Comparison of ENCODE assay signal across 9 mouse cellular contexts in the genomic region with DNA sequence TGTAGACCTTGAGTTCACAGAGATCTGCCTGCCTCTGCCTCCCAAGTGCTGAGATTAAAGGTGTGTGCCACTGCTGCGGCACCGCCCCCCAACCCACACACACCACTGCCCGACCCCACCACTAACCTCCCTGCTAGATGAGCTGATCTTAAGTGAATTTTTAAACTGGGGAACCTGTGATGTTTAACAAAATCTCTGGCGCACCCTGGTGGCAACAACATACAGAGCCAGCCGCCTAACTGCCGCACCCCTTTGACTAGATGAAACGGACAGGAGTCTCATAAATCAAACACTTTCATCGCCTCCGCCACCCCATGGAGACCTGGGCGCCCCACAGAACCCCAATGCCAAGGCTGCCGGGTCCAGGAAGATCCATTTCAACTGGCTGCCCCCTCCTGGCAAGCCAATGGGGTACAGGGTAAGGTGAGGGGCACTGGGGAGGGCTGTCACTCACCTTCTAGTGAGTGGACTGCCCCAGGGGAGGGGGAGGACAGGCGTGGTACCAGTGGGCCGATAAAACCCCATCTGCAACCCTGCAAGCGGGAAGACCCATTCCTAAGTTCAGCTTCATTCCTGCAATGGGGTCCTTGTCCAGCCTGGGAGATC. TPM values are rescaled to one million over a fixed set of nuclear protein-coding genes. Genes with fewer than 3 reads are reported as not detected.
DNase-seq lines count a peak whose midpoint lies in the region; ATAC-seq and TF ChIP-seq lines count a peak whose summit lies in the region.
"Had no signal": no experiment of that assay in that cellular context is flagged by ENCODE, and none has a peak within 500 bp of the region (broad histone marks: within the 10 kb centered on the region; RNA-seq: fewer than 3 reads in every experiment).

No protein-coding gene starts in this region.

- no peak for ATAC-seq in intestine, postnatal 0 days
- ATAC-seq in limb, embryonic 14.5 days (ENCODE audit: low FRiP score, low read depth) = peak; percentile 27; the same call in 1 of the 2 replicates

- no peaks in the 10 kb centered on the region for H3K9me3 ChIP-seq in intestine, postnatal 0 days (ENCODE audit: control insufficient read depth)
- H3K9me3 ChIP-seq in limb, embryonic 14.5 days (ENCODE audit: control insufficient read depth, low read length) = no peaks in the 10 kb centered on the region; the same call in 1 of the 2 replicates

- H3K36me3 ChIP-seq in intestine, postnatal 0 days (ENCODE audit: control insufficient read depth, insufficient read depth) = peaks cover 11% of the 10 kb centered on the region; the same call in 1 of the 2 replicates
- no peaks in the 10 kb centered on the region for H3K36me3 ChIP-seq in limb, embryonic 14.5 days (ENCODE audit: control insufficient read depth, insufficient read depth, low read length)
- no peaks in the 10 kb centered on the region for H3K36me3 ChIP-seq in myocyte (ENCODE audit: control insufficient read depth, insufficient read depth)

- H3K27ac ChIP-seq in cerebellum, adult 2 months (ENCODE audit: insufficient read depth, low read length) = no peak overlapping the region
- no peak overlapping the region for H3K27ac ChIP-seq in intestine, postnatal 0 days (ENCODE audit: low read depth, low read length)
- no peak overlapping the region for H3K27ac ChIP-seq in limb, embryonic 14.5 days (replicated peaks; ENCODE audit: low read depth, low read length)

- peak; percentile 77 for DNase-seq in urinary bladder, postnatal 14 days (ENCODE audit: low spot score)
- no peak for DNase-seq in urinary bladder, postnatal 4 days (ENCODE audit: low spot score in 2 of 2)
- peak; percentile 71 to 84 for DNase-seq in cerebellum, adult 2 months
- peak; percentile 67 to 74 for DNase-seq in frontal cortex, postnatal 25 days (ENCODE audit: low spot score in 2 of 2)
- DNase-seq in limb, embryonic 14.5 days (ENCODE audit: low spot score) = peak; percentile 72
- DNase-seq in thymus, postnatal 10 days (ENCODE audit: low spot score in 2 of 2) = peak; percentile 52 to 84

- no peaks in the 10 kb centered on the region for H3K79me2 ChIP-seq in myocyte (ENCODE audit: control insufficient read depth, insufficient read depth)

- no peak overlapping the region for H3K4me3 ChIP-seq in cerebellum, adult 2 months (replicated peaks; ENCODE audit: insufficient read depth, low read depth, low read length)
- H3K4me3 ChIP-seq in intestine, postnatal 0 days (ENCODE audit: low read depth, low read length) = no peak overlapping the region
- no peak overlapping the region for H3K4me3 ChIP-seq in limb, embryonic 14.5 days (replicated peaks; ENCODE audit: low read length)
- H3K4me3 ChIP-seq in myocyte = no peak overlapping the region
- H3K4me3 ChIP-seq: erythroblast, embryonic 14.5 days had no signal

- H3ac ChIP-seq in myocyte (ENCODE audit: control insufficient read depth, insufficient read length) = no peak overlapping the region

- WGBS in cerebellum, adult 2 months = 13% methylated on average over 14 of the region's 14 CpGs
- WGBS in intestine, postnatal 0 days = 17% methylated on average over 14 of the region's 14 CpGs
- WGBS in limb, embryonic 14.5 days = 14% methylated on average over 14 of the region's 14 CpGs

- H3K9ac ChIP-seq in intestine, postnatal 0 days (ENCODE audit: low read depth, low read length) = no peak overlapping the region
- H3K9ac ChIP-seq in limb, embryonic 14.5 days (ENCODE audit: low read depth, low read length, severe bottlenecking) = no peak overlapping the region

- no peak overlapping the region for H3K4me2 ChIP-seq in intestine, postnatal 0 days (replicated peaks; ENCODE audit: low read depth)
- no peak overlapping the region for H3K4me2 ChIP-seq in limb, embryonic 14.5 days (replicated peaks; ENCODE audit: low read depth, low read length, severe bottlenecking)
- peak overlapping the region; percentile 39 for H3K4me2 ChIP-seq in myocyte (ENCODE audit: low read depth)

- no peaks in the 10 kb centered on the region for H3K27me3 ChIP-seq in cerebellum, adult 2 months (ENCODE audit: control insufficient read depth, insufficient read depth, low read length)
- H3K27me3 ChIP-seq in intestine, postnatal 0 days (replicated peaks; ENCODE audit: control insufficient read depth, insufficient read depth, low read length) = no peaks in the 10 kb centered on the region
- H3K27me3 ChIP-seq in limb, embryonic 14.5 days (ENCODE audit: control insufficient read depth, insufficient read depth, low read length) = no peaks in the 10 kb centered on the region
- no peaks in the 10 kb centered on the region for H3K27me3 ChIP-seq in myocyte (ENCODE audit: control insufficient read depth, insufficient read depth, insufficient read length)

- peaks cover 10% of the 10 kb centered on the region; the same call in 1 of the 2 replicates for H3K4me1 ChIP-seq in cerebellum, adult 2 months (ENCODE audit: control insufficient read depth, insufficient read depth, low read length)
- H3K4me1 ChIP-seq in intestine, postnatal 0 days (replicated peaks; ENCODE audit: control insufficient read depth, insufficient read depth, low read length) = no peaks in the 10 kb centered on the region
- H3K4me1 ChIP-seq in limb, embryonic 14.5 days (ENCODE audit: control insufficient read depth, insufficient read depth, low read length) = no peaks in the 10 kb centered on the region

- TF ChIP-seq CTCF in cerebellum, adult 2 months (IDR thresholded peaks at IDR 0.05; ENCODE audit: borderline replicate concordance, insufficient read depth, low read depth, low read length) = peak; percentile 67
- peak; percentile 78 for TF ChIP-seq CTCF in intestine, postnatal 0 days (IDR thresholded peaks at IDR 0.05; ENCODE audit: low read depth)

- no peak for TF ChIP-seq POLR2A in cerebellum, adult 2 months (IDR thresholded peaks at IDR 0.05; ENCODE audit: borderline replicate concordance, insufficient read depth, low read length)
- no peak for TF ChIP-seq POLR2A in limb, embryonic 14.5 days (IDR thresholded peaks at IDR 0.05; ENCODE audit: borderline replicate concordance, extremely low read depth, insufficient read depth, insufficient read length)
- no peak for TF ChIP-seq POLR2A in myocyte (IDR thresholded peaks at IDR 0.05; ENCODE audit: insufficient read length, low read depth)

TF ChIP-seq in myocyte, 11 proteins besides CTCF, POLR2A, EP300 and RAD21:
- no peak for TF ChIP-seq E2F4 (IDR thresholded peaks at IDR 0.05; ENCODE audit: insufficient read depth)
- no peak for TF ChIP-seq MAX (IDR thresholded peaks at IDR 0.05; ENCODE audit: low read depth)
- no peak for TF ChIP-seq MYOD1 (IDR thresholded peaks at IDR 0.05; ENCODE audit: control insufficient read depth in 1 of 3, insufficient read length in 2 of 3, low read depth in 2 of 3)
- TF ChIP-seq POLR2AphosphoS2 (IDR thresholded peaks at IDR 0.05; ENCODE audit: insufficient read length, low read depth) = no peak
- TF ChIP-seq TCF3 (IDR thresholded peaks at IDR 0.05; ENCODE audit: insufficient read length, low read depth) = no peak
- TF ChIP-seq TCF12 (IDR thresholded peaks at IDR 0.05; ENCODE audit: insufficient read depth, poor library complexity, severe bottlenecking) = no peak
- TF ChIP-seq CEBPB (IDR thresholded peaks at IDR 0.05; ENCODE audit: insufficient read depth, poor library complexity, severe bottlenecking) = no peak
- TF ChIP-seq USF1 (IDR thresholded peaks at IDR 0.05; ENCODE audit: low read depth) = no peak
- TF ChIP-seq MYOG (IDR thresholded peaks at IDR 0.05; ENCODE audit: control insufficient read depth in 1 of 3, insufficient read depth in 1 of 3, insufficient read length in 2 of 3, low read depth in 2 of 3) = no peak
- no peak for TF ChIP-seq SRF (IDR thresholded peaks at IDR 0.05; ENCODE audit: control insufficient read depth, insufficient read length, low read depth)
- TF ChIP-seq REST (IDR thresholded peaks at IDR 0.05; ENCODE audit: insufficient read depth, insufficient read length) = no peak

RNA-seq across cellular contexts. Expression of a gene that starts 12.9 kb away (rescaled TPM):
- 14.8 and 15.1 TPM in 2 replicates for polyA plus RNA-seq in cerebellum, adult 2 months (2012; rRNA removed)
- polyA plus RNA-seq in intestine, postnatal 0 days (2015; fragmentation: Nextera tagmentation; extraction: Ambion mirVana) = 387 and 418 TPM in 2 replicates
- polyA plus RNA-seq in limb, embryonic 14.5 days (2012; rRNA removed) = 115 and 139 TPM in 2 replicates
- 162 and 164 TPM in 2 replicates for polyA plus RNA-seq in limb, embryonic 14.5 days (2014; fragmentation: Nextera tagmentation; extraction: Ambion mirVana)
- polyA plus RNA-seq in myocyte (2012; fragmentation: generic; extraction: Trizol) = 172 TPM

RNA-seq across cellular contexts. Expression of a gene that starts 25.1 kb away (rescaled TPM):
- 21.6 and 28.6 TPM in 2 replicates for polyA plus RNA-seq in cerebellum, adult 2 months (2012; rRNA removed)
- 16.6 and 17.8 TPM in 2 replicates for polyA plus RNA-seq in intestine, postnatal 0 days (2015; fragmentation: Nextera tagmentation; extraction: Ambion mirVana)
- polyA plus RNA-seq in limb, embryonic 14.5 days (2012; rRNA removed) = 11.3 and 11.6 TPM in 2 replicates
- 12.5 TPM in 2 replicates for polyA plus RNA-seq in limb, embryonic 14.5 days (2014; fragmentation: Nextera tagmentation; extraction: Ambion mirVana)
- 1.2 TPM for polyA plus RNA-seq in myocyte (2012; fragmentation: generic; extraction: Trizol)

RNA-seq across cellular contexts. Expression of a gene that starts 28.1 kb away (rescaled TPM):
- 456 and 541 TPM in 2 replicates for polyA plus RNA-seq in cerebellum, adult 2 months (2012; rRNA removed)
- polyA plus RNA-seq in intestine, postnatal 0 days (2015; fragmentation: Nextera tagmentation; extraction: Ambion mirVana) = 1,144 and 1,190 TPM in 2 replicates
- polyA plus RNA-seq in limb, embryonic 14.5 days (2012; rRNA removed) = 871 and 951 TPM in 2 replicates
- polyA plus RNA-seq in limb, embryonic 14.5 days (2014; fragmentation: Nextera tagmentation; extraction: Ambion mirVana) = 1,919 and 2,014 TPM in 2 replicates
- polyA plus RNA-seq in myocyte (2012; fragmentation: generic; extraction: Trizol) = 502 TPM

RNA-seq across cellular contexts. Expression of a gene that starts 30.5 kb away (rescaled TPM):
- 48.1 and 49.1 TPM in 2 replicates for polyA plus RNA-seq in cerebellum, adult 2 months (2012; rRNA removed)
- 7.4 and 8.8 TPM in 2 replicates for polyA plus RNA-seq in intestine, postnatal 0 days (2015; fragmentation: Nextera tagmentation; extraction: Ambion mirVana)
- 80.3 and 99.4 TPM in 2 replicates for polyA plus RNA-seq in limb, embryonic 14.5 days (2012; rRNA removed)
- polyA plus RNA-seq in limb, embryonic 14.5 days (2014; fragmentation: Nextera tagmentation; extraction: Ambion mirVana) = 33.1 and 39.2 TPM in 2 replicates
- 15.3 TPM for polyA plus RNA-seq in myocyte (2012; fragmentation: generic; extraction: Trizol)

Comparison
In these comparisons a context has a peak if more than half of its experiments do, and no peak if none do; other contexts are left out.
1. DNase-seq: peak in urinary bladder, postnatal 14 days (single experiment), cerebellum, adult 2 months (2 of 2), frontal cortex, postnatal 25 days (2 of 2), limb, embryonic 14.5 days (single experiment) and thymus, postnatal 10 days (2 of 2); none in urinary bladder, postnatal 4 days (0 of 2).